Mouse (Mus musculus) lung, embryonic 14.5 days (tissue): ENCODE results near the gene Pex5. TPM values are rescaled to one million over a fixed set of nuclear protein-coding genes. Genes with fewer than 3 reads are reported as not detected.
"Not testable (repeated sequence)": the region's sequence is repeated elsewhere in the genome, so short reads cannot be mapped to it uniquely, and the experiment has no call there.

Experiments
- ATAC-seq: fragments of 200-750 bp; cut with Nextera tagmentation; 2 replicates; pipeline ENCODE4 v1.8.0; 2017; ENCODE audit warnings: mild to moderate bottlenecking, moderate TSS enrichment, moderate library complexity; ENCODE audit not compliant: insufficient read depth
- DNase-seq: peaks from one replicate; pipeline ENCODE4 v3.0.0-alpha.2; 2015
- H3K27ac ChIP-seq: fragments of 300-500 bp; sonication (generic); 2 replicates; pipeline ENCODE4 v1.5.1; 2014; ENCODE audit warnings: low read depth, mild to moderate bottlenecking, moderate library complexity
- H3K27me3 ChIP-seq: fragments of 300-500 bp; sonication (generic); 2 replicates; pipeline ENCODE4 v1.6.1; 2014; ENCODE audit warnings: low read length, control low read depth; ENCODE audit not compliant: insufficient read depth
- H3K36me3 ChIP-seq: fragments of 300-500 bp; sonication (generic); 2 replicates; pipeline ENCODE4 v1.6.1; 2014; ENCODE audit warnings: control low read depth; ENCODE audit not compliant: insufficient read depth
- H3K4me1 ChIP-seq: fragments of 300-500 bp; sonication (generic); 2 replicates; pipeline ENCODE4 v1.6.1; 2014; ENCODE audit warnings: antibody characterized with exemption, control low read depth; ENCODE audit not compliant: insufficient read depth
- H3K4me2 ChIP-seq: fragments of 300-500 bp; sonication (generic); 2 replicates; pipeline ENCODE4 v1.6.1; 2014; ENCODE audit warnings: mild to moderate bottlenecking
- H3K4me3 ChIP-seq: fragments of 300-500 bp; sonication (generic); 2 replicates; pipeline ENCODE4 v1.5.1; 2014; ENCODE audit warnings: low read depth, low read length
- H3K9ac ChIP-seq: fragments of 300-500 bp; sonication (generic); 2 replicates; pipeline ENCODE4 v1.6.1; 2014
- H3K9me3 ChIP-seq: fragments of 300-500 bp; sonication (generic); 2 replicates; pipeline ENCODE4 v1.6.1; 2016; ENCODE audit warnings: low read depth, low read length, control low read depth
- CTCF ChIP-seq: IDR thresholded peaks from 2 replicates; pipeline ENCODE4 v1.5.1; 2016; ENCODE audit warnings: antibody characterized with exemption, low read depth
- WGBS: fragments of 180-500 bp; shearing (Covaris S2); extraction: QIAGEN DNeasy Blood & Tissue Kit; methylation state at CpG from one replicate; pipeline ENCODE4 v1.1.7; 2014; 5-methylcytosine and 5-hydroxymethylcytosine counted together
- polyA plus RNA-seq: library from polyadenylated mRNA; unstranded; fragments of >200 nt; fragmentation: Nextera tagmentation; extraction: Ambion mirVana; gene quantifications from 2 replicates; pipeline ENCODE4 v1.2.1, GENCODE M21; 2014

Gene Pex5
- polyA plus RNA-seq, 1 experiment from 2014 or later = 31.3 TPM

- Histone ChIP-seq H3K4me3 (peak overlapping the region; percentile 88), H3K4me2 (peak overlapping the region; percentile 82), H3K27me3 (no peaks in the 10 kb centered on the region), H3K9ac (peak overlapping the region; percentile 86), H3K36me3 (peaks cover 20% of the 10 kb centered on the region), H3K4me1 (no peaks in the 10 kb centered on the region; the same call in 1 of the 2 replicates), H3K27ac (peak overlapping the region; percentile 63; the same call in 1 of the 2 replicates), H3K9me3 (no peaks in the 10 kb centered on the region)
- no peak for ATAC-seq
- 50% methylated on average over 3 of the region's 3 CpGs for WGBS
- no peak for DNase-seq
- no peak for TF ChIP-seq CTCF
Observed at GRCm38 (mm10) chr6:124413770-124414149, 1.1 kb downstream of the Pex5 start.

- Histone ChIP-seq H3K4me3 (no peak overlapping the region), H3K36me3 (peaks cover 51% of the 10 kb centered on the region), H3K27ac (no peak overlapping the region), H3K27me3 (no peaks in the 10 kb centered on the region), H3K4me2 (no peak overlapping the region), H3K9ac (no peak overlapping the region), H3K9me3 (no peaks in the 10 kb centered on the region), H3K4me1 (no peaks in the 10 kb centered on the region; the same call in 1 of the 2 replicates)
- 85% methylated on average over 5 of the region's 5 CpGs for WGBS
- DNase-seq (no peak), ATAC-seq (no peak)
- no peak for TF ChIP-seq CTCF
Observed at GRCm38 (mm10) chr6:124408355-124408754, 6.5 kb downstream of the Pex5 start.

- Histone ChIP-seq H3K27ac (no peak overlapping the region), H3K4me3 (no peak overlapping the region), H3K4me2 (no peak overlapping the region), H3K9ac (no peak overlapping the region), H3K9me3 (no peaks in the 10 kb centered on the region), H3K4me1 (no peaks in the 10 kb centered on the region), H3K36me3 (peaks cover 53% of the 10 kb centered on the region), H3K27me3 (no peaks in the 10 kb centered on the region)
- no peak for DNase-seq
- TF ChIP-seq CTCF = no peak
- ATAC-seq = no peak
Observed at GRCm38 (mm10) chr6:124407180-124407579, 7.7 kb downstream of the Pex5 start.

GRCm38 (mm10) chr6:124406326-124406725 is 8.5 kb downstream of the Pex5 start:
- 89% methylated on average over 10 of the region's 10 CpGs for WGBS
- Histone ChIP-seq H3K36me3 (peaks cover 57% of the 10 kb centered on the region), H3K4me2 (no peak overlapping the region)

GRCm38 (mm10) chr6:124399738-124400137 is 15.1 kb downstream of the Pex5 start:
- H3K9me3 ChIP-seq = no peaks in the 10 kb centered on the region
- H3K4me1 ChIP-seq = no peaks in the 10 kb centered on the region
- 88% methylated on average over 6 of the region's 6 CpGs for WGBS
- ATAC-seq = no peak
- no peak overlapping the region for H3K4me3 ChIP-seq
- peaks cover 78% of the 10 kb centered on the region for H3K36me3 ChIP-seq
- no peak for TF ChIP-seq CTCF
- no peak for DNase-seq
- no peak overlapping the region for H3K4me2 ChIP-seq
- H3K27me3 ChIP-seq = no peaks in the 10 kb centered on the region
- no peak overlapping the region for H3K27ac ChIP-seq
- no peak overlapping the region for H3K9ac ChIP-seq

More at GRCm38 (mm10) chr6:124406326-124406725, 8.5 kb downstream of the Pex5 start:
- Histone ChIP-seq H3K9me3 (no peaks in the 10 kb centered on the region), H3K9ac (no peak overlapping the region), H3K4me3 (no peak overlapping the region), H3K4me1 (no peaks in the 10 kb centered on the region), H3K27me3 (no peaks in the 10 kb centered on the region), H3K27ac (no peak overlapping the region)
- no peak for ATAC-seq
- DNase-seq = no peak
- TF ChIP-seq CTCF = no peak

- H3K4me3 ChIP-seq, ATAC-seq, DNase-seq, H3K9ac ChIP-seq, H3K9me3 ChIP-seq, H3K27me3 ChIP-seq, H3K27ac ChIP-seq, H3K4me2 ChIP-seq, H3K4me1 ChIP-seq: not testable (repeated sequence)
- H3K36me3 ChIP-seq = peaks cover 33% of the 10 kb centered on the region
- WGBS = 92% methylated on average over 3 of the region's 3 CpGs
Observed at GRCm38 (mm10) chr6:124394991-124395390, 19.9 kb downstream of the Pex5 start.

GRCm38 (mm10) chr6:124380142-124380541 is 34.7 kb downstream of the Pex5 start:
- no peak for TF ChIP-seq CTCF
- Histone ChIP-seq H3K4me2 (no peak overlapping the region), H3K27me3 (no peaks in the 10 kb centered on the region), H3K4me1 (no peaks in the 10 kb centered on the region), H3K9me3 (no peaks in the 10 kb centered on the region), H3K9ac (no peak overlapping the region), H3K27ac (no peak overlapping the region), H3K36me3 (no peaks in the 10 kb centered on the region), H3K4me3 (no peak overlapping the region)
- DNase-seq (peak; percentile 25), ATAC-seq (no peak)
- WGBS = 22% methylated on average over 5 of the region's 5 CpGs

- no peak overlapping the region for H3K4me2 ChIP-seq
- no peak overlapping the region for H3K4me3 ChIP-seq
- H3K9me3 ChIP-seq = no peaks in the 10 kb centered on the region
- DNase-seq (peak; percentile 77), ATAC-seq (no peak)
- H3K9ac ChIP-seq = no peak overlapping the region
- 29% methylated on average over 10 of the region's 10 CpGs for WGBS
- H3K27me3 ChIP-seq = no peaks in the 10 kb centered on the region
- H3K4me1 ChIP-seq = no peaks in the 10 kb centered on the region
- TF ChIP-seq CTCF = peak; percentile 67
- no peak overlapping the region for H3K27ac ChIP-seq
- no peaks in the 10 kb centered on the region for H3K36me3 ChIP-seq
Observed at GRCm38 (mm10) chr6:124379331-124379730, 35.5 kb downstream of the Pex5 start.
